Mouse (Mus musculus): ENCODE results near the gene Pole3.
A peak's percentile ranks its signal among the peaks of the same experiment; 100 is the strongest.
"Not testable (repeated sequence)": the region's sequence is repeated elsewhere in the genome, so short reads cannot be mapped to it uniquely, and the experiment has no call there.

The Pole3 gene

GRCm38 (mm10) chr4:62487172-62487571 lies 37.7 kb downstream of the Pole3 start:
- DNase-seq (ENCODE audit: low spot score), result no peak

- no peak for DNase-seq (ENCODE audit: low spot score)
Measured at GRCm38 (mm10) chr4:62486162-62486696, 38.6 kb downstream of the Pole3 start.

GRCm38 (mm10) chr4:62485450-62486161 lies 39.3 kb downstream of the Pole3 start:
- no peak for DNase-seq (ENCODE audit: low spot score)

- DNase-seq (ENCODE audit: low spot score), result no peak
Measured at GRCm38 (mm10) chr4:62484928-62485327, 39.9 kb downstream of the Pole3 start.

DNA sequence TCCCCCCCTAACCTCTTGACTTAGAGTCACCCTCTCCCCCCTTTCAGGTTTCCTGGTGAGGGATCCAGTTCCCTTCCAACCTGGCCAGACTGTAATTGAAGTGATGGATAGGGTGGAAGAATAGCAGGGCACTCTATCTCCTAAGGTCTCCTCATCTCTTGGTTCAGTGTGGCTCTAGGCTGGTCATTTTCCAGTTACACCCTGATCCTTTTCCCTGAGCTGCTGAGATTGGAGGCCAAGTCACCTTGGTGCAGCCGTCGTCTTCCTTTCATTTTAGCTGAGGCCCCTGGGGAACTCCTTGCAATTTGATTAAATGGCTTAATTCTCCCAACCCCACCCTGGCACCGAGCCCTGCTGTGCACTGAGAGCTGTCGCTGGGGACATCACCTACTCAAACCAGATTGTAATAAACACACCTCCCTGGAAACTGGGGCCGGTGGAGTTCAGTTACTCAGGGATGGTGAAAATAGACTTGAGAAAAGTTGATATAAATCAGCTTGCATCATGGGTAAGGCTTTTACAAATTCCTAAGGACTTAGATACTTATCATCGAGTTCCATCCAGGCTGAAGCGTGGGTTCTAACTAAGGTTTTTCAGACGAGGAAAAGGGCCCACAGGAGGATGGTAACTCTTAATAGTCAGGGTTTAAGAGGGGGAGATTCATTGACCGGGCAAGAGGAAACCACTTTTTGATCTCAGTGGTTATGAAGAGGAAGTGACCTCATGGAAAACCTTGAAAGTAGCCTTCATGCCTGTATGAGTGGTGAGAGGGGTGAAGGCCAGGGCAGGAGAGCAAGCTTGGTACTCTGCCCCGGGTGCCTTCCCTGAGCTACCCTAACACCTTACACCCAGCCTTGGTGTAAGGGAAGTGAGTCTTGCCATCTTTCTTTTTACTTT lies 43.9 kb downstream of the Pole3 start:
- no peak for DNase-seq (ENCODE audit: low spot score)

DNA sequence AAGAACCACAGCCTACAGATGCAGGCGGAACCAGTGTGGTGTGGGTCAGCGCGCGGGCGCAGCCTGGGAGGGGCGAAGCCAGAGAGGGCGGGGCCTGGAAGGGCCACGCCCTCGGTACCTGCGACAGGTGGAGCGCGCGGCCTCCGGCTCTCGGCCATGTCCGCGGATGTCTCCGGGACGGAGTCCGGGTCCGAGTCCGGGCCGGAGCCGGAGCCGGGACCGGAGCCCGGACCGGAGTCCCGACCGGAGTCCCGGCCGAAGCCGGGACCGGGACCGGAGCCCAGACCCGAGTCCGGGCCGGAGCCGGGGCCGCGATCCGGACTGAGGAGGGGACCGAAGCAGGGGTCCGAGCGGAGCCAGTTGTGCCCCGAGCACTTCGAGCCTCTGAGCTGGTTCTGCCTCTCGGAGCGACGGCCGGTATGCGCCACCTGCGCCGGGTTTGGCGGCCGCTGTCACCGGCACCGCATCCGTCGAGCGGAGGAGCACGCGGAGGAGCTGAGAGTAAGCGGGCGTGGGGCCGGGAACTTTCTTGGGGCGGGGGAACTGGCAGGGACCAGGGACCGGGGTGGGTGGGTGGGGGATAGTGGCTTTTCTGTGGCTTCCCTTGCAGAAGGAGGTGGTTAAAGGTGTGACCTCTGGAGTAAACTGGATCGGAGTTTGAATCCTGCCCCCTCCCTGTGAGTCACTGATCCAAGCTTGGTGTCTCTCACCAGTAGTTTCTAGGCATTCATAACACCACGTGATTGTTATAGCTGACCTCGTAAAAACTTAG lies 44.7 kb downstream of the Pole3 start, which contains the start of gene Bspry:
Gene Bspry, plus strand, starts transcription at position 117 of the 772 bp plus-strand sequence.
- DNase-seq (ENCODE audit: low spot score), result peak; percentile 28

GRCm38 (mm10) chr4:62479593-62479936 lies 45.3 kb downstream of the Pole3 start:
- not testable (repeated sequence) for DNase-seq (ENCODE audit: low spot score)

- no peak for DNase-seq (ENCODE audit: low spot score)
Measured at GRCm38 (mm10) chr4:62477542-62478244, 47.2 kb downstream of the Pole3 start.

DNA sequence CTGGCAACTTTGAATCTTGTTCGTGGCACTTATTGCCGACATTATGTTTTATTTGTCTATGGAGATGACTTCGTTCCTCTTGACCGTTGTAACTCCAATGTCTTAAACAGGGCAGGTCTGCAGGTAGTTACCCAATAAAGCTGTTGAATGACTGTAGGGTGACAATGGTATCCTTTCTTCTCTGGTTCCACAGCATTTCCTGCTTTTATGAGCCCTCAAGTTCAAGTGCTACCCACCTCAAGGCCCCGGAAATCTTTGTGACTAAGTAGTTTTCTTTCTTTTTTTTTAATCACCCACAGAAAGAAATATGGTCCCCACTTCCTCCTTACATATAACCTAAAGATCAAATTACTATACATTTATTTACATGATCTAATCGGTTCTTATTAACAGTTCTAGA lies 49.1 kb downstream of the Pole3 start:
- no peak for DNase-seq (ENCODE audit: low spot score)

DNA sequence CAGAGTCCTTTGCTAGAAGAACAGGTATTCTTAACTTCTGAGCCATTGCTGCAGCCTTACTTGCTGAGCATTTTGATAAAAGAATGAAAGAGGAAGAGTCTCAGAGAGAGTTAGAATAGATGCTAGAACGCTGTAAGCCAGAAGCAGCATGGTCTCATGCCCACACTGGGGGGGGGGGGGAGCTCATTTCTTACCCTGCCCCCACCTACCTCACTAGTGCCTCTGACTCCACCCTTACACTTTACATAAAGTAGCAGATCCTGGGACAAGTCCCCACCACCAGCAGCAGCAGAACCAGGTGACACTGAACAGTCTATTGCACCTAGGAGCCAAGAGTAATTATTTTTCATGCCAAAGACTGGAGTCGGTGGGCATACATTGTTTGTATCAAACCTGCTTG lies 49.7 kb downstream of the Pole3 start:
- DNase-seq (ENCODE audit: low spot score), result no peak

Data from spleen, adult 12 weeks (tissue).